Mouse (Mus musculus) small intestine, adult 2 months (tissue): ENCODE measurements around the gene Epha4.

ENCODE experiments used
- CTCF ChIP-seq: fragments of 200-500 bp; IDR thresholded peaks from 2 replicates; pipeline ENCODE4 v1.5.1; 2012; ENCODE audit warnings: low read depth, mild to moderate bottlenecking, control low read depth, inconsistent platforms, low read length, moderate library complexity, mixed read lengths; ENCODE audit not compliant: insufficient replicate concordance, insufficient read length; ENCODE audit errors: extremely low read depth
- POLR2A ChIP-seq: fragments of 200-500 bp; IDR thresholded peaks from 2 replicates; pipeline ENCODE4 v1.6.1; 2012; ENCODE audit warnings: low read depth, mild to moderate bottlenecking, control low read depth, inconsistent platforms, low read length, moderate library complexity

DNA sequence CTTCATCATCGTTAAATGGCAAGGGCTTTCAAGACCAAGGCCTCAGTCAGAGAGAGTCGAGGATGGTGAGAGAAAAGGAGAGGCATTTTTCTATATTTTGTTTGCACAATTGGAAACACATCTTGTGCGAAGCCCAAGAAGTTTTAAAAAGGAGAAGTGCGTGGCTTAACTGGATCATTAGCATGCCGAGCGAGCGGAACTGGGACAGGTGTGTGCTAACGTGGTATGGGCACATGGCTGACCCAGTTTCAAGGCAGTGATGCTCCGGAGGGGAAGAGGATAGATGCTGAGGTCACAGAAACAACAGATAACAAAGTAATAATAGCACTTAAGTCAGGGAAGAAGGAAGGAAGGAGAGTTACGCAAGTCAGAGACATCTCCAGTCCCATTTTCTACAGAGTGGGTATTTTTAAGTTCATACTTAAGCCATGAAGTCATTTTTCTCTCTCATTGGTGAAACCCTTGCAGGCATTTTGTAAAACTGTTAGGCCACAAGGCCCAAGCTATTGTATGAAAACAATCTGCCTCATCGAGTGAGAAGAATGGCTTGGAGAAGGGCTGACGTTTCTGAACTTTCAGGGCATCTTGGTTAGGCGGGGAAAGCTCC lies 26.9 kb downstream of the Epha4 start:
- TF ChIP-seq POLR2A: no peak
- TF ChIP-seq CTCF: no peak
